Mouse (Mus musculus) intestine, embryonic 16.5 days (tissue): ENCODE measurements around the gene Alg14. TPM values are rescaled to one million over a fixed set of nuclear protein-coding genes. Genes with fewer than 3 reads are reported as not detected.

Experiments
- ATAC-seq: fragments of 200-750 bp; cut with Nextera tagmentation; 2 replicates; pipeline ENCODE4 v1.8.0; 2017; ENCODE audit warnings: moderate TSS enrichment, moderate library complexity
- H3K27ac ChIP-seq: fragments of 300-500 bp; sonication (generic); 2 replicates; pipeline ENCODE4 v1.5.1; 2014; ENCODE audit warnings: mild to moderate bottlenecking, low read length
- H3K27me3 ChIP-seq: fragments of 300-500 bp; sonication (generic); replicated peaks from 2 replicates; pipeline ENCODE4 v1.6.1; 2014; ENCODE audit warnings: low read length, control low read depth, mixed read lengths; ENCODE audit not compliant: control insufficient read depth, insufficient read depth
- H3K36me3 ChIP-seq: fragments of 300-500 bp; sonication (generic); 2 replicates; pipeline ENCODE4 v1.6.1; 2014; ENCODE audit warnings: low read length, control low read depth; ENCODE audit not compliant: control insufficient read depth, insufficient read depth
- H3K4me1 ChIP-seq: fragments of 300-500 bp; sonication (generic); 2 replicates; pipeline ENCODE4 v1.6.1; 2014; ENCODE audit warnings: low read length, control low read depth, mixed read lengths; ENCODE audit not compliant: control insufficient read depth, insufficient read depth
- H3K4me2 ChIP-seq: fragments of 300-500 bp; sonication (generic); 2 replicates; pipeline ENCODE4 v1.6.1; 2014; ENCODE audit warnings: low read depth, low read length, control low read depth
- H3K4me3 ChIP-seq: fragments of 300-500 bp; sonication (generic); 2 replicates; pipeline ENCODE4 v1.5.1; 2014; ENCODE audit warnings: mild to moderate bottlenecking, low read length
- H3K9ac ChIP-seq: fragments of 300-500 bp; sonication (generic); 2 replicates; pipeline ENCODE4 v1.6.1; 2014; ENCODE audit warnings: low read depth, low read length
- H3K9me3 ChIP-seq: fragments of 300-500 bp; sonication (generic); 2 replicates; pipeline ENCODE4 v1.6.1; 2016; ENCODE audit warnings: low read length, control low read depth; ENCODE audit not compliant: control insufficient read depth
- WGBS: fragments of 180-500 bp; shearing (Covaris S2); extraction: QIAGEN DNeasy Blood & Tissue Kit; methylation state at CpG from one replicate; pipeline ENCODE4 v1.1.7; 2014; 5-methylcytosine and 5-hydroxymethylcytosine counted together
- polyA plus RNA-seq: library from polyadenylated mRNA; unstranded; fragments of >200 nt; fragmentation: Nextera tagmentation; extraction: Ambion mirVana; gene quantifications from 2 replicates; pipeline ENCODE4 v1.2.1, GENCODE M21; 2015

Gene Alg14
- polyA plus RNA-seq, 1 experiment from 2014 or later: 41.3 TPM

DNA sequence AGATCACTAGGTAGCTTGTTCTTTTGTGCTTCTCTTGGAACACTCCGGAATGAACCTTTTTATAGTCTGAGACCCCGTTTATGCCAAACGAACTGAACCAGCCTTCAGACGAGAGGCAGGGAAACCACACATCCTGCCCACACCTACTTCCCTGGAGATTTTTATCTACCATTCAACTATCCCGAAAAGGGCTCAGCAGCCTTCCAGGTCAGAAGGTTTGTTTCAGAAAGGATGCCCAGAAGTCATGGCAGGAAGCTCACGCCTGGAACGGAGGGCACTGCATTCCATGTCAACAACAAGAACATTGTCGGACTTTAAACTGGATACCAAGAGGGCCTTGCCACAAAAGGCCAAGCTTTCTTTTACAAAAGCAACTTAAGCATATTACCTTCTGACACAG, 73.6 kb downstream of the Alg14 start:
- ATAC-seq: no peak
- H3K9ac ChIP-seq: no peak overlapping the region
- no peak overlapping the region; the same call in 1 of the 2 replicates for H3K27ac ChIP-seq
- H3K9me3 ChIP-seq: no peaks in the 10 kb centered on the region
- H3K36me3 ChIP-seq: no peaks in the 10 kb centered on the region
- H3K4me2 ChIP-seq: no peak overlapping the region
- 74% methylated on average over 8 of the region's 8 CpGs for WGBS
- no peaks in the 10 kb centered on the region for H3K4me1 ChIP-seq
- H3K27me3 ChIP-seq: no peaks in the 10 kb centered on the region
- no peak overlapping the region for H3K4me3 ChIP-seq

GRCm38 (mm10) chr3:121368616-121369015, 77.0 kb downstream of the Alg14 start:
- Histone ChIP-seq H3K27ac (no peak overlapping the region), H3K4me2 (no peak overlapping the region), H3K9ac (no peak overlapping the region), H3K9me3 (no peaks in the 10 kb centered on the region), H3K36me3 (no peaks in the 10 kb centered on the region), H3K4me3 (no peak overlapping the region), H3K4me1 (no peaks in the 10 kb centered on the region), H3K27me3 (no peaks in the 10 kb centered on the region)
- WGBS: 92% methylated on average over 4 of the region's 4 CpGs
- ATAC-seq: no peak

- H3K9ac ChIP-seq: no peak overlapping the region
- no peaks in the 10 kb centered on the region for H3K9me3 ChIP-seq
- no peak overlapping the region for H3K27ac ChIP-seq
- H3K4me2 ChIP-seq: no peak overlapping the region
- ATAC-seq: peak; percentile 34; the same call in 1 of the 2 replicates
- no peaks in the 10 kb centered on the region for H3K36me3 ChIP-seq
- H3K4me1 ChIP-seq: peaks cover 4% of the 10 kb centered on the region; the same call in 1 of the 2 replicates
- no peaks in the 10 kb centered on the region for H3K27me3 ChIP-seq
- H3K4me3 ChIP-seq: no peak overlapping the region
- 78% methylated on average over 6 of the region's 6 CpGs for WGBS
Observed at GRCm38 (mm10) chr3:121369517-121369916, 77.9 kb downstream of the Alg14 start.

DNA sequence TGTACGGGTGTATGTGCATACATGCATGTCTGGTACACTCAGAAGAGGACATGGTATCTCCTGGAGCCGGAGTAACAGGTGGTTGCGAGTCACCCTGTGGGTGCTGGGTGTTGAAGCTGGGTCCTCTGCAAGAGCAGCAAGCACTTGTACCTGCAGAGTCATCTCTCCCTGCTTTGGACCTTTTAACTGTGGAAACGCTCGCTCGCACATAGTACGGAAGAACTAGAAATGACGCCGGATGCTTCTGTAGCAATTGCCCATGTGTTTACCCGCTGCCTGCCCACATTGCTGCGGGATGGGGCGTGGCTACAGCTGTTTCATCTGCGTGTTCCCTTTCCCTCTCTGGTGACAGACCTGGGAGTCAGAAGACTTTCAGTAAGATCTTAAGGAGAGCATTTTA, 78.7 kb downstream of the Alg14 start:
- no peaks in the 10 kb centered on the region for H3K36me3 ChIP-seq
- no peak overlapping the region for H3K4me2 ChIP-seq
- no peak overlapping the region for H3K9ac ChIP-seq
- H3K27ac ChIP-seq: no peak overlapping the region
- 77% methylated on average over 13 of the region's 13 CpGs for WGBS
- H3K4me3 ChIP-seq: no peak overlapping the region
- no peaks in the 10 kb centered on the region for H3K27me3 ChIP-seq
- H3K9me3 ChIP-seq: no peaks in the 10 kb centered on the region
- ATAC-seq: no peak
- H3K4me1 ChIP-seq: peaks cover 4% of the 10 kb centered on the region; the same call in 1 of the 2 replicates

- Histone ChIP-seq H3K27me3 (no peaks in the 10 kb centered on the region), H3K9ac (no peak overlapping the region), H3K27ac (no peak overlapping the region), H3K4me1 (peaks cover 4% of the 10 kb centered on the region; the same call in 1 of the 2 replicates), H3K4me3 (no peak overlapping the region), H3K36me3 (no peaks in the 10 kb centered on the region), H3K4me2 (no peak overlapping the region), H3K9me3 (no peaks in the 10 kb centered on the region)
- WGBS: 61% methylated on average over 12 of the region's 12 CpGs
- ATAC-seq: no peak
Observed at GRCm38 (mm10) chr3:121370830-121371526, 79.4 kb downstream of the Alg14 start.

DNA sequence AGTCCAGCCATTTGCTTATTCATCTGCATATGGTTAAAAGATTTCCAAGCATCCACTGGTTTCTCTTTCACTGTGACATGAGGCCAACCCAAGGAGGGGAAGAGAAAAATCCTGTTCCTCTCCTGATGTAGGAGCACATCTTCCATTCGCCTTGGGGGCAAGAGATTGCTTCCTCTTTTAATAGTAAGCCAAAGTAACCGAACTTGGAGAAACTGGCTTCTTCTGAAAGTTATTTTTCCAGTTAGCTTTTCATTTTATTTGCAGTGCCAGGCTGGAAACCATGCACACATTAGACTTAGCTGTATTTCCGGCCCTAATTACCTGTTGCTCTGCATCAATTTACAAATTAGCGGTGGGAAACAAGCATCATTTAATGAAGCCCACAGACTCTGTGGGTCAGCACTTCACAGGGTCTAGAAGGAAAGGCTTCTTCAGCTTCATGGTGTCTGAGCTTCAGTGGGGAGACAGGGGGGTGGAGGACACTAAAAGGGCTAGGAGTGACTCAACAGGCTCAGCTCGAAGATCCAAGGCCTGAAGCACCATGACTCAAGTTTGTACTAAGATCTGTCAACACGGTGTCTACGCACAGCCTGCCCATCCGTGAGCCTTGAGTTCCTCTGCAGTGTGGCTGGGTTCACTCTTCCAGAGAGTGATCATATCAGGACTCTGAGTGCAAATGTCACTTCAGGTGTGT, 80.1 kb downstream of the Alg14 start:
- Histone ChIP-seq H3K27ac (no peak overlapping the region), H3K4me2 (no peak overlapping the region), H3K27me3 (no peaks in the 10 kb centered on the region), H3K36me3 (no peaks in the 10 kb centered on the region), H3K4me3 (no peak overlapping the region), H3K9ac (no peak overlapping the region), H3K9me3 (no peaks in the 10 kb centered on the region), H3K4me1 (peaks cover 4% of the 10 kb centered on the region; the same call in 1 of the 2 replicates)
- ATAC-seq: no peak
- WGBS: 82% methylated on average over 8 of the region's 8 CpGs

DNA sequence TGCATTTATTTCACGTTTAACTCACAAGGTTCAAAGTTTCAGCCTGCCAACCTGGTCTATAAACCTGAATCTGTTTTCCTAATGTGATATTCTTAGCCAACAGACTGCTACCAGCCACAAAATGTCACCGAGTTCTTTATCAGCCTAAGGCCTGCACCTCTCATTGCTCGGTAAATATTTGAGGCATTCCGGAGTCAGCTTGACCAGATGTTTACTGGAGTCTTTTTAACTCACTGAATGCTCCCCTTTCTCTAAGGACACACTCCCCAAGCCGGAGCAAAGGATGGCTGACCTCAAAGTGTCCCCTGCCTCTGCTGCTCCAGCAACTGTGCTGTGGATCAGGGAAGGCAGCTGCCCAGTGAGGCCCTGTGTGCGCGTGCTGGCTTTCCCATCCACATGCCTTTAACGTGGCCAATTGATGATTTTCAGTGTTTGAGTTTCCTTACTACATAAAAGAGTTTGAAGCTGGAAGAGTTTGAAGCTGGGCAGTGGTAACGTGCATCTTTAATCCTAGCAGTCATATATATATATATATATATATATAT, 82.4 kb downstream of the Alg14 start:
- peaks cover 4% of the 10 kb centered on the region; the same call in 1 of the 2 replicates for H3K4me1 ChIP-seq
- H3K4me2 ChIP-seq: no peak overlapping the region
- ATAC-seq: peak; percentile 45; the same call in 1 of the 2 replicates
- H3K27me3 ChIP-seq: no peaks in the 10 kb centered on the region
- no peak overlapping the region for H3K27ac ChIP-seq
- no peak overlapping the region for H3K4me3 ChIP-seq
- no peaks in the 10 kb centered on the region for H3K36me3 ChIP-seq
- WGBS: 40% methylated on average over 9 of the region's 9 CpGs
- H3K9ac ChIP-seq: no peak overlapping the region
- no peaks in the 10 kb centered on the region for H3K9me3 ChIP-seq

GRCm38 (mm10) chr3:121375541-121376129, 84.1 kb downstream of the Alg14 start:
- Histone ChIP-seq H3K4me2 (no peak overlapping the region), H3K4me3 (no peak overlapping the region), H3K9me3 (no peaks in the 10 kb centered on the region), H3K4me1 (peaks cover 4% of the 10 kb centered on the region; the same call in 1 of the 2 replicates), H3K27ac (no peak overlapping the region), H3K9ac (no peak overlapping the region), H3K27me3 (no peaks in the 10 kb centered on the region), H3K36me3 (no peaks in the 10 kb centered on the region)
- WGBS: 66% methylated on average over 7 of the region's 7 CpGs
- no peak for ATAC-seq
